Mouse (Mus musculus) neural tube, embryonic 12.5 days (tissue): ENCODE data around the gene Mss51. TPM values are rescaled to one million over a fixed set of nuclear protein-coding genes. Genes with fewer than 3 reads are reported as not detected.

Experiments used
- ATAC-seq: fragments of 200-750 bp; cut with Nextera tagmentation; 2 replicates; pipeline ENCODE4 v1.8.0; 2017; ENCODE audit warnings: low read depth, mild to moderate bottlenecking, moderate TSS enrichment, moderate library complexity; ENCODE audit not compliant: low FRiP score
- H3K27ac ChIP-seq: fragments of 300-500 bp; sonication (generic); 2 replicates; pipeline ENCODE4 v1.5.1; 2016
- H3K27me3 ChIP-seq: fragments of 300-500 bp; sonication (generic); replicated peaks from 2 replicates; pipeline ENCODE4 v1.6.1; 2016; ENCODE audit warnings: mild to moderate bottlenecking
- H3K36me3 ChIP-seq: fragments of 300-500 bp; sonication (generic); 2 replicates; pipeline ENCODE4 v1.6.1; 2016; ENCODE audit warnings: mild to moderate bottlenecking
- H3K4me1 ChIP-seq: fragments of 300-500 bp; sonication (generic); 2 replicates; pipeline ENCODE4 v1.6.1; 2016
- H3K4me2 ChIP-seq: fragments of 300-500 bp; sonication (generic); replicated peaks from 2 replicates; pipeline ENCODE4 v1.6.1; 2016; ENCODE audit warnings: mild to moderate bottlenecking
- H3K4me3 ChIP-seq: fragments of 300-500 bp; sonication (generic); 2 replicates; pipeline ENCODE4 v1.5.1; 2016
- H3K9ac ChIP-seq: fragments of 300-500 bp; sonication (generic); 2 replicates; pipeline ENCODE4 v1.6.1; 2016; ENCODE audit warnings: mild to moderate bottlenecking
- H3K9me3 ChIP-seq: fragments of 300-500 bp; sonication (generic); 2 replicates; pipeline ENCODE4 v1.6.1; 2016; ENCODE audit warnings: mild to moderate bottlenecking
- WGBS: fragments of 180-500 bp; shearing (Covaris S2); methylation state at CpG from one replicate; pipeline ENCODE4 v1.1.7; 2016; 5-methylcytosine and 5-hydroxymethylcytosine counted together
- polyA plus RNA-seq: library from polyadenylated mRNA; unstranded; fragments of >200 nt; fragmentation: Nextera tagmentation; extraction: Ambion mirVana; gene quantifications from 2 replicates; pipeline ENCODE4 v1.2.1, GENCODE M21; 2016

Mss51 gene
- polyA plus RNA-seq, 1 experiment from 2014 or later = 1.4 TPM

GRCm38 (mm10) chr14:20447209-20447608, 49.5 kb downstream of the Mss51 start:
- ATAC-seq = no peak
- Histone ChIP-seq H3K9ac (no peak overlapping the region), H3K4me2 (no peak overlapping the region), H3K27ac (no peak overlapping the region), H3K4me1 (no peaks in the 10 kb centered on the region), H3K9me3 (no peaks in the 10 kb centered on the region), H3K27me3 (no peaks in the 10 kb centered on the region), H3K36me3 (no peaks in the 10 kb centered on the region), H3K4me3 (no peak overlapping the region)
- 65% methylated on average over 12 of the region's 12 CpGs for WGBS

GRCm38 (mm10) chr14:20442252-20442651, 54.4 kb downstream of the Mss51 start:
- ATAC-seq = no peak
- H3K4me2 ChIP-seq = no peak overlapping the region
- H3K27me3 ChIP-seq = no peaks in the 10 kb centered on the region
- H3K4me3 ChIP-seq = no peak overlapping the region
- no peaks in the 10 kb centered on the region for H3K9me3 ChIP-seq
- no peak overlapping the region for H3K9ac ChIP-seq
- H3K27ac ChIP-seq = no peak overlapping the region
- no peaks in the 10 kb centered on the region for H3K36me3 ChIP-seq
- WGBS = 84% methylated on average over 17 of the region's 17 CpGs
- no peaks in the 10 kb centered on the region for H3K4me1 ChIP-seq

- Histone ChIP-seq H3K36me3 (no peaks in the 10 kb centered on the region), H3K4me3 (no peak overlapping the region), H3K27me3 (no peaks in the 10 kb centered on the region), H3K9me3 (no peaks in the 10 kb centered on the region), H3K9ac (no peak overlapping the region), H3K4me2 (no peak overlapping the region), H3K27ac (no peak overlapping the region), H3K4me1 (no peaks in the 10 kb centered on the region)
- no peak for ATAC-seq
- WGBS = 76% methylated on average over 6 of the region's 6 CpGs
These were observed 59.7 kb downstream of the Mss51 start for GRCm38 (mm10) chr14:20436976-20437375.

Other genes with a start within 250 kb of the Mss51 start
- gene Kcnk16, start 227.7 kb downstream of the Mss51 start, polyA plus RNA-seq = not detected in 2 replicates
- 10.1 and 10.7 TPM in 2 replicates for gene Nudt13, start 202.2 kb downstream of the Mss51 start, polyA plus RNA-seq
- gene Ecd, start 148.8 kb downstream of the Mss51 start, polyA plus RNA-seq = 61.0 and 61.9 TPM in 2 replicates
- 51.6 and 52.1 TPM in 2 replicates for gene Fam149b, start 148.7 kb downstream of the Mss51 start, polyA plus RNA-seq
- 170 and 171 TPM in 2 replicates for gene Dnajc9, start 108.0 kb downstream of the Mss51 start, polyA plus RNA-seq
- 64.4 and 68.0 TPM in 2 replicates for gene Mrps16, start 103.3 kb downstream of the Mss51 start, polyA plus RNA-seq
- gene Cfap70, start 44.7 kb downstream of the Mss51 start, polyA plus RNA-seq = 0.23 and 0.41 TPM in 2 replicates
- gene Anxa7, start 16.8 kb downstream of the Mss51 start, polyA plus RNA-seq = 14.4 and 14.6 TPM in 2 replicates
- 65.7 and 66.5 TPM in 2 replicates for gene Ppp3cb, start 49.7 kb upstream of the Mss51 start, polyA plus RNA-seq
- 11.9 and 12.9 TPM in 2 replicates for gene Usp54, start 144.2 kb upstream of the Mss51 start, polyA plus RNA-seq
- 0.20 and 0.37 TPM in 2 replicates for gene Myoz1, start 159.6 kb upstream of the Mss51 start, polyA plus RNA-seq
- gene Synpo2l, start 171.5 kb upstream of the Mss51 start, polyA plus RNA-seq = 3.5 and 5.1 TPM in 2 replicates
- gene Sec24c, start 177.4 kb upstream of the Mss51 start, polyA plus RNA-seq = 90.8 and 99.7 TPM in 2 replicates
- gene Fut11, start 198.1 kb upstream of the Mss51 start, polyA plus RNA-seq = 28.3 and 28.6 TPM in 2 replicates
- gene Chchd1, start 206.1 kb upstream of the Mss51 start, polyA plus RNA-seq = 219 and 228 TPM in 2 replicates
- 53.3 and 57.7 TPM in 2 replicates for gene Zswim8, start 210.7 kb upstream of the Mss51 start, polyA plus RNA-seq
- 22.0 and 23.4 TPM in 2 replicates for gene Ndst2, start 237.7 kb upstream of the Mss51 start, polyA plus RNA-seq